Mouse (Mus musculus): Measurements from ENCODE around the gene Foxs1. TPM values are rescaled to one million over a fixed set of nuclear protein-coding genes. Genes with fewer than 3 reads are reported as not detected.

Foxs1 gene
- total RNA-seq, 2 experiments from 2014 or later, result 0.35 to 0.68 TPM

GRCm38 (mm10) chr2:152902658-152903057, 30.4 kb downstream of the Foxs1 start:
- DNase-seq, result no peak

- DNase-seq, result no peak
These were observed 31.7 kb downstream of the Foxs1 start for GRCm38 (mm10) chr2:152901296-152901695.

GRCm38 (mm10) chr2:152899011-152899410, 34.0 kb downstream of the Foxs1 start:
- DNase-seq, result no peak

- DNase-seq, result no peak
These were observed 36.1 kb downstream of the Foxs1 start for GRCm38 (mm10) chr2:152896926-152897325.

GRCm38 (mm10) chr2:152895834-152896233, 37.2 kb downstream of the Foxs1 start:
- DNase-seq, result no peak

- DNase-seq, result no peak
These were observed 44.2 kb downstream of the Foxs1 start for GRCm38 (mm10) chr2:152888774-152889173.

- DNase-seq, result no peak
These were observed 45.8 kb downstream of the Foxs1 start for GRCm38 (mm10) chr2:152887230-152887629.

- DNase-seq, result peak in 1 of 2 experiments; percentile 5
These were observed 48.8 kb downstream of the Foxs1 start for GRCm38 (mm10) chr2:152884101-152884645.

Other genes with a start within 250 kb of the Foxs1 start
- gene Mcts2, start 246.2 kb downstream of the Foxs1 start, total RNA-seq (2021), result 10 to 100 TPM; 19.7 to 22.9 TPM
- 10 to 100 TPM; 15.3 to 19.8 TPM for gene Id1, start 197.0 kb downstream of the Foxs1 start, total RNA-seq (2021)
- 1 to 10 TPM; 1.7 to 2.7 TPM for gene Cox4i2, start 179.0 kb downstream of the Foxs1 start, total RNA-seq (2021)
- gene Bcl2l1, start 101.5 kb downstream of the Foxs1 start, total RNA-seq (2021), result 100 to 1,000 TPM; 116 to 141 TPM
- 1 to 10 TPM; 2.0 to 3.1 TPM for gene Tpx2, start 85.2 kb downstream of the Foxs1 start, total RNA-seq (2021)
- gene Mylk2, start 21.9 kb downstream of the Foxs1 start, total RNA-seq (2021), result not detected
- gene Dusp15, start 18.5 kb upstream of the Foxs1 start, total RNA-seq (2021), result 10 to 100 TPM; 10.7 to 11.1 TPM
- gene Ttll9, start 29.3 kb upstream of the Foxs1 start, total RNA-seq (2021), result 1 to 10 TPM; 1.0 TPM
- 10 to 100 TPM; 36.7 to 44.0 TPM for gene Pdrg1, start 82.2 kb upstream of the Foxs1 start, total RNA-seq (2021)
- 1 to 10 TPM; 1.8 to 1.9 TPM for gene Xkr7, start 98.6 kb upstream of the Foxs1 start, total RNA-seq (2021)
- gene Ccm2l, start 132.7 kb upstream of the Foxs1 start, total RNA-seq (2021), result 1 to 10 TPM; 3.9 to 5.2 TPM
- gene Hck, start 175.3 kb upstream of the Foxs1 start, total RNA-seq (2021), result 1 to 10 TPM; 1.6 to 2.2 TPM
- 100 to 1,000 TPM in 1 of 2 experiments, 10 to 100 TPM in 1; 84.1 to 103 TPM for gene Tm9sf4, start 228.1 kb upstream of the Foxs1 start, total RNA-seq (2021)